Mouse (Mus musculus) forebrain, embryonic 11.5 days (tissue): ENCODE data around the gene Olfr974. TPM values are rescaled to one million over a fixed set of nuclear protein-coding genes. Genes with fewer than 3 reads are reported as not detected.
"Not testable (repeated sequence)": the region's sequence is repeated elsewhere in the genome, so short reads cannot be mapped to it uniquely, and the experiment has no call there.

Experiments
- ATAC-seq: fragments of 200-750 bp; cut with Nextera tagmentation; replicated peaks from 2 replicates; pipeline ENCODE4 v1.8.0; 2017; ENCODE audit warnings: moderate TSS enrichment; ENCODE audit not compliant: low FRiP score
- DNase-seq: peaks from one replicate; pipeline ENCODE4 v3.0.0-alpha.2; 2017; ENCODE audit warnings: low spot score
- H3K27ac ChIP-seq: fragments of 300-500 bp; sonication (generic); 2 replicates; pipeline ENCODE4 v1.5.1; 2014; ENCODE audit warnings: low read depth, low read length
- H3K27me3 ChIP-seq: fragments of 300-500 bp; sonication (generic); 2 replicates; pipeline ENCODE4 v1.6.1; 2014; ENCODE audit warnings: mild to moderate bottlenecking, low read length, mixed read lengths; ENCODE audit not compliant: control insufficient read depth, insufficient read depth
- H3K36me3 ChIP-seq: fragments of 300-500 bp; sonication (generic); 2 replicates; pipeline ENCODE4 v1.6.1; 2014; ENCODE audit warnings: mild to moderate bottlenecking, low read length, moderate library complexity, mixed read lengths; ENCODE audit not compliant: control insufficient read depth, insufficient read depth
- H3K4me1 ChIP-seq: fragments of 300-500 bp; sonication (generic); replicated peaks from 2 replicates; pipeline ENCODE4 v1.6.1; 2014; ENCODE audit warnings: low read length, mixed read lengths; ENCODE audit not compliant: control insufficient read depth, insufficient read depth
- H3K4me2 ChIP-seq: fragments of 300-500 bp; sonication (generic); 2 replicates; pipeline ENCODE4 v1.6.1; 2014; ENCODE audit warnings: low read depth, mild to moderate bottlenecking, low read length, moderate library complexity, mixed read lengths; ENCODE audit not compliant: severe bottlenecking
- H3K4me3 ChIP-seq: fragments of 300-500 bp; sonication (generic); 2 replicates; pipeline ENCODE4 v1.5.1; 2014; ENCODE audit warnings: low read depth, low read length
- H3K9ac ChIP-seq: fragments of 300-500 bp; sonication (generic); 2 replicates; pipeline ENCODE4 v1.6.1; 2014; ENCODE audit warnings: low read length
- H3K9me3 ChIP-seq: fragments of 300-500 bp; sonication (generic); 2 replicates; pipeline ENCODE4 v1.6.1; 2016; ENCODE audit warnings: low read length, mixed read lengths; ENCODE audit not compliant: control insufficient read depth
- WGBS: fragments of 180-500 bp; shearing (Covaris S2); extraction: QIAGEN DNeasy Blood & Tissue Kit; methylation state at CpG from one replicate; pipeline ENCODE4 v1.1.7; 2014; 5-methylcytosine and 5-hydroxymethylcytosine counted together
- polyA plus RNA-seq: library from polyadenylated mRNA; unstranded; fragments of >200 nt; fragmentation: Nextera tagmentation; extraction: Ambion mirVana; gene quantifications from 2 replicates; pipeline ENCODE4 v1.2.1, GENCODE M21; 2014

Olfr974 gene
- polyA plus RNA-seq, 1 experiment from 2014 or later: not detected

DNA sequence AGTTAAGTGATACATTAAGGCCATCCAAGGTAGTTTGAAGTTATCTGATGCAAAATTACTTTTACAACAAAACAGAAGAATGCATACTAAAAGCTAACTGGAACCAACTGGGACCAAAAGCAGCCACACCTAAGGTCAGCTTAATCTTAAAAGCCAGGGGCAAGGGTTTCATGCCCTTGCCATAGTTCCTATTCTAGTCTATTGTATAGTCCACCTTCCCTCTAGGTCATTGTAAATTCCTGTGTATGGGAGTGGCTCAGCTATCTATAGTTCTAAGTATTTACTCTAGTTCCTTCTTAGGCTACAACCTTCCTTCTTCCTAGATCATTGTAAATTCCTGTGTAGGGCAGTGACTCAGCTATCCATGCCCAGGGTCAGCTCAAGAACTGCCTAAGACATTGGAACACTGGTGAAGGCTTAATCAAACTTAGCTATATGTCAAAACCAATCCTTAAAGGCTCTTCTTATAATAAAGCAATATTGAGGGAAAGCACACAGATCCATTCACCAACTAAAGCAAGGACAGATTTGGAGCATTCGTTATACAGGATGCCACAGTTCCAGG is 39.4 kb downstream of the Olfr974 start:
- WGBS: 94% methylated on average over 1 of the region's 1 CpGs

DNA sequence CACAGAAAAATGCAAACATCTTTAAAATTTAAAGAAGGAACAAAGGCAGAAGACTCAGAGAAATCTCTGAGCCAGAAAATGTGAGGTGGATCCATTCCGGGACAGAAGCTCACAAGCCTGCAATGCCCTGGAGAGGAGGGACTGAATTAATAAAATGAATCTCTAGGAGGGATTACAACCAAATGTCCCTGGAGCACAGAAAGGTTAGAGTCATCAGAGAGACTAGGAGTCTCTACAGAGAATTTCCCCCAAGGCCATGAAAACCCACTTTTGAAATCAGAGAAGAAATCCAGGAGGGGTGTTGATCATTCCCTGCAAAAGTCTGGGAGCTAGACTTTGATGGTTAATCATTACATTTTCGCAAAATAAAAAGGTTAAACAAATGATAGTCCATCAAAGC is 54.5 kb downstream of the Olfr974 start, which contains the start of gene Olfr978:
Gene Olfr978 (plus strand): TSS at position 301 of the 400 bp plus-strand sequence.
- H3K9ac ChIP-seq: no peak within 1 kb of the TSS

More for the DNA sequence above, 39.4 kb downstream of the Olfr974 start:
- DNase-seq, H3K4me3 ChIP-seq, H3K27me3 ChIP-seq, H3K4me1 ChIP-seq, H3K27ac ChIP-seq, H3K9ac ChIP-seq, ATAC-seq, H3K9me3 ChIP-seq, H3K36me3 ChIP-seq, H3K4me2 ChIP-seq: not testable (repeated sequence)

More for the DNA sequence above, 54.5 kb downstream of the Olfr974 start, which contains the start of gene Olfr978:
- Histone ChIP-seq H3K27me3 (no peaks in the 10 kb centered on the region), H3K27ac (no peak within 1 kb of the TSS), H3K4me1 (no peaks in the 10 kb centered on the region), H3K4me3 (no peak within 1 kb of the TSS), H3K9me3 (no peaks in the 10 kb centered on the region), H3K4me2 (no peak within 1 kb of the TSS), H3K36me3 (no peaks in the 10 kb centered on the region)
- DNase-seq: no peak
- 80% methylated on average over 2 of the region's 2 CpGs for WGBS
- ATAC-seq: no peak

Other genes starting within 250 kb of the Olfr974 start
- gene Olfr149, start 230.4 kb upstream of the Olfr974 start, polyA plus RNA-seq: not detected in 2 replicates
- gene Olfr965, start 226.1 kb upstream of the Olfr974 start, polyA plus RNA-seq: not detected in 2 replicates
- gene Olfr150, start 206.5 kb upstream of the Olfr974 start, polyA plus RNA-seq: not detected in 2 replicates
- not detected in 2 replicates for gene Olfr967, start 191.3 kb upstream of the Olfr974 start, polyA plus RNA-seq
- not detected in 2 replicates for gene Olfr968, start 154.2 kb upstream of the Olfr974 start, polyA plus RNA-seq
- gene Olfr969, start 146.6 kb upstream of the Olfr974 start, polyA plus RNA-seq: not detected in 2 replicates
- not detected in 2 replicates for gene Olfr970, start 128.6 kb upstream of the Olfr974 start, polyA plus RNA-seq
- not detected in 2 replicates for gene Olfr971, start 100.6 kb upstream of the Olfr974 start, polyA plus RNA-seq
- not detected in 2 replicates for gene Olfr972, start 71.1 kb upstream of the Olfr974 start, polyA plus RNA-seq
- gene Olfr229, start 30.2 kb upstream of the Olfr974 start, polyA plus RNA-seq: not detected in 2 replicates
- gene Olfr975, start 14.5 kb downstream of the Olfr974 start, polyA plus RNA-seq: not detected in 2 replicates
- gene Olfr976, start 23.6 kb downstream of the Olfr974 start, polyA plus RNA-seq: not detected in 2 replicates
- not detected in 2 replicates for gene Olfr978, start 54.6 kb downstream of the Olfr974 start, polyA plus RNA-seq
- not detected in 2 replicates for gene Olfr979, start 66.0 kb downstream of the Olfr974 start, polyA plus RNA-seq
- not detected in 2 replicates for gene Olfr980, start 72.1 kb downstream of the Olfr974 start, polyA plus RNA-seq
- not detected in 2 replicates for gene Olfr981, start 84.0 kb downstream of the Olfr974 start, polyA plus RNA-seq
- gene Olfr982, start 136.3 kb downstream of the Olfr974 start, polyA plus RNA-seq: not detected in 2 replicates
- not detected in 2 replicates for gene Olfr983, start 156.1 kb downstream of the Olfr974 start, polyA plus RNA-seq
- gene Olfr984, start 176.7 kb downstream of the Olfr974 start, polyA plus RNA-seq: not detected in 2 replicates
- gene Olfr985, start 192.7 kb downstream of the Olfr974 start, polyA plus RNA-seq: not detected in 2 replicates
- gene Tmem225, start 210.6 kb downstream of the Olfr974 start, polyA plus RNA-seq: not detected in 2 replicates
- gene Olfr986, start 243.4 kb downstream of the Olfr974 start, polyA plus RNA-seq: not detected in 2 replicates